Mouse (Mus musculus): ENCODE data around the gene Gria4. TPM values are rescaled to one million over a fixed set of nuclear protein-coding genes. Genes with fewer than 3 reads are reported as not detected.
"Not testable (repeated sequence)": the region's sequence is repeated elsewhere in the genome, so short reads cannot be mapped to it uniquely, and the experiment has no call there.

The Gria4 gene
- polyA plus RNA-seq (2015; fragmentation: Nextera tagmentation; extraction: Ambion mirVana), result 0.07 and 0.12 TPM in 2 replicates

DNA sequence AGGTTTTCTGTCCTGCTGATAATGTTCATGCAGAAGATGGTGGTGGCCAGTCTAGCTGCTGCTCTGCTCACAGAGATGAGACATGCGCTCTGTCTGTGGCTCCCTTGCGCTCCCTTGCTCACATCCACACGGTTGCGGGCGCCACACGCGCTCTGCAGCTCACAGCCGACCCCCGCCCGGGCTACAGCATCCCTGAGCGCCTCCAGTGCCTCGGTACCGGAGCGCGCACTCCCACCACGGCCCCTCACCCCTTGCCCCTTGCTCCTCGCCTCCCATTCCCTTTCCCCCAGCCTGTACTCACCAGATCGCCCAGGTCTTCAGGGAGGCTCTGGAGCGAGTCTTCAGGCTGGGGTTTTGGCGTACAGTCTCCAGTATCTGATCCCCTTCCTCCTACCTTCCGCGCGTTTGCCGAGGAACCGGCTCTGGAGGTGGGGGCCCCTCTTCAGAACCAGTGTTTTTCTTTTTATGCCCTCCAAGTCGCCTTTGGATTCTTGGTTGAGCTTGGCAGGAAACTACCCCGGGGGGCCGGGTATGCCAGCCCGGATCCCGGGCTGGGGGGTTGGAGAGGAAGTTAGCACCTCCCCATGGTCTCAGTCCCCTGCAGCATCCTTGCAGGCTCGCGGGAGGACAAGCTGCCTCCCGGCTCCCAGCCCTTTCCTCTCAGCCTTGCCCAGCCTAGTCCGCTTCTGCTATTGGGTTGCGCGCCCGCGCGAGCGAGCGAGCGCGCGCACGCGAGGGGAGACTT is at the start of gene Gria4:
Gene Gria4, minus strand, starts transcription at position 691 of the 745 bp plus-strand sequence.
- H3K4me1 ChIP-seq (replicated peaks), result no peaks in the 10 kb centered on the region
- no peak within 1 kb of the TSS for H3K27ac ChIP-seq (replicated peaks)
- 2% methylated on average over 46 of the region's 46 CpGs for WGBS (ENCODE audit: insufficient replicate concordance)
- ATAC-seq (ENCODE audit: insufficient read depth), result no peak
- H3K9ac ChIP-seq, result no peak within 1 kb of the TSS
- peak within 1 kb of the TSS; percentile 7; the same call in 1 of the 2 replicates for H3K4me3 ChIP-seq (replicated peaks)
- no peaks in the 10 kb centered on the region for H3K9me3 ChIP-seq (replicated peaks)
- H3K36me3 ChIP-seq (replicated peaks), result no peaks in the 10 kb centered on the region
- H3K27me3 ChIP-seq, result peaks cover 8% of the 10 kb centered on the region; the same call in 1 of the 2 replicates
- peak within 1 kb of the TSS; percentile 10; the same call in 1 of the 2 replicates for H3K4me2 ChIP-seq

DNA sequence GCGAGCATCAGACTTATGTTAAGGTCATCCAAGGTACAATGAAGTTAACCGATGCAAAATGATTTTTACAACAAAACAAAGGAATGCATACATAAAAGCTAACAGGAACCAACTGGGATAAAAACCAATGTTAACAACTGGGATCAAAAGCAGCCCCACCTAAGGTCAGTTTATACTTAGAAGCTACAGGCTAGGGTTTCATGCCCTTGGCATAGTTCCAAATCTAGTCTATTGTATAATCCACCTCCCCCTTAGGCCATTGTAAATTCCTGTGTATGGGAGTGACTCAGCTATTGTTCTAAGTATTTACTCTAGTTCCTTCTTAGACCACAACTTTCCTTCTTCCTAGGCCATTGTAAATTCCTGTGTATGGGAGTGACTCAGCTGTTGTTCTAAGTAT is 14.9 kb upstream of the Gria4 start:
- H3K36me3 ChIP-seq (replicated peaks); H3K27me3 ChIP-seq; H3K4me3 ChIP-seq (replicated peaks); H3K4me2 ChIP-seq; H3K27ac ChIP-seq (replicated peaks); H3K4me1 ChIP-seq (replicated peaks); ATAC-seq (ENCODE audit: insufficient read depth); H3K9ac ChIP-seq; H3K9me3 ChIP-seq (replicated peaks): not testable (repeated sequence)
- 59% methylated on average over 2 of the region's 2 CpGs for WGBS (ENCODE audit: insufficient replicate concordance)

DNA sequence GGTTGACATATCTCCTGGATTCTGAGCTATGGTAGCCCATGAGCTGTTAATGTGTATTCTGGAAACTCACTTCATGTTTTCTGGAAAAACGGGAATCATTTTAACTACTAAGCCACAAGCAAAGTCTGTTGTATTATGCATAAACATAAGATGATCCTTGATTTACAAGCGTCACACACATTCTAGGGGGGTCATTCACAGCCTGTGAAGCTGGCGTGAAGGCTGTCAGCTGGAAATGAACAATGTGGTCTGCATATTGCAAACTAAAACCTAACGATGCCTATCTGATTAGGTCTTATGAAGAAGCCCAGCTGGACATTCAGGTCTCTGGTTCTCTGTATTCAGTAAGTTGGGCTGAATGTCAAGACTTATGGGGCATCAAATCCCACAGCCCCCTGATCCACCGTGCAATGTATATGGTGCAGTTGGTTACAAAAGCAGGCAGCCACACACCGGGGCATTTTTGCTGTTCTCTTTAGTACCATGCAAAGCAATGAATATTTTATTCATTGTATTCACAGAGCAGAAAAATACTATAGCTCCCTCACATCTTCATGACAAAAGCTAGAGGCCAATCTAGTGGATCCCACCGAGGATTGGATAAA is 7.2 kb upstream of the Gria4 start:
- no peak overlapping the region for H3K27ac ChIP-seq (replicated peaks)
- WGBS (ENCODE audit: insufficient replicate concordance), result 57% methylated on average over 7 of the region's 7 CpGs
- no peak for ATAC-seq (ENCODE audit: insufficient read depth)
- H3K9me3 ChIP-seq (replicated peaks), result no peaks in the 10 kb centered on the region
- no peak overlapping the region for H3K4me2 ChIP-seq
- no peak overlapping the region for H3K4me3 ChIP-seq (replicated peaks)
- no peaks in the 10 kb centered on the region for H3K4me1 ChIP-seq (replicated peaks)
- H3K9ac ChIP-seq, result no peak overlapping the region
- H3K36me3 ChIP-seq (replicated peaks), result no peaks in the 10 kb centered on the region
- no peaks in the 10 kb centered on the region for H3K27me3 ChIP-seq

DNA sequence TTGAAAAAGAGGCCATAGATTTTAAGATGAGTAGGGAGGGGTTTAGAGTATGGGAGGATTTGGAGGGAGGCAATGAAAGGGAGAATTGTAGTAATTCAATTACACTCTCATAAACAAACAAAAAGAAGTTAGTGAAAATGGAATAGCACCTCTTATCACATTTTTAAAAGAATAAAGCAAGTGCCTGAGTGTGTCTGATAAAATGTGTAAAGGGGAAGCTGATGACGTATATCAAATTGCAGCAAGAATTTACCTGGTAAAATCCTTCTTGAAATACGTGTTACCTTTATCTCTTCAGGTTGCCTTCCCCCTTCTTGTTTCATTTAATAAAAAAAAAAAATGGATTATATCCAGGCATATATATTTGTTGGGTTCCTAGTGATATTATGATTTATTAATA is 1.4 kb upstream of the Gria4 start:
- WGBS (ENCODE audit: insufficient replicate concordance), result 58% methylated on average over 2 of the region's 2 CpGs
- no peak for ATAC-seq (ENCODE audit: insufficient read depth)

DNA sequence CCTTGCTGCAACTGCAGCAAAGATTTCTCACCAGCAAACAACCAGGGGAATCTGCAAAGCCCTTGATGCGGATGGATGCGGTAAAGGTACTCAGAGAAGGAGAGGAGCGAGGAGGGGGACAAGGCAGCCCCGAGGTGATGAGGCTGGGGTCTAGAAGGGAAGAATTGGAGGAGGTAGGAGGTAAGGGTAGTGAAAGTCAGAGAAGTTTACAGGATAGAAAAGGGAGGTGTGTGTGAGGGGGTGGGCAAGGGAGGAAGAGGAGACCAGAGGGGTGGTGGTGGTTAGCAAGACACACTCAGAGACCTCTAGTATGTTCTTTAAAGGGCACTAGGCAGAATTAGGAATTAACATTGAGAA is 233 bp upstream of the Gria4 start:
- 2% methylated on average over 4 of the region's 4 CpGs for WGBS (ENCODE audit: insufficient replicate concordance)
- Histone ChIP-seq H3K4me2 (0 out of 2 replicates have a peak overlapping the region, but pooled peaks have one; percentile 10), H3K9ac (no peak overlapping the region)

More for the DNA sequence above, 1.4 kb upstream of the Gria4 start:
- Histone ChIP-seq H3K36me3 (replicated peaks) (no peaks in the 10 kb centered on the region), H3K4me3 (replicated peaks) (no peak overlapping the region), H3K4me2 (no peak overlapping the region), H3K9ac (no peak overlapping the region), H3K27me3 (peaks cover 8% of the 10 kb centered on the region; the same call in 1 of the 2 replicates), H3K27ac (replicated peaks) (no peak overlapping the region), H3K9me3 (replicated peaks) (no peaks in the 10 kb centered on the region), H3K4me1 (replicated peaks) (no peaks in the 10 kb centered on the region)

DNA sequence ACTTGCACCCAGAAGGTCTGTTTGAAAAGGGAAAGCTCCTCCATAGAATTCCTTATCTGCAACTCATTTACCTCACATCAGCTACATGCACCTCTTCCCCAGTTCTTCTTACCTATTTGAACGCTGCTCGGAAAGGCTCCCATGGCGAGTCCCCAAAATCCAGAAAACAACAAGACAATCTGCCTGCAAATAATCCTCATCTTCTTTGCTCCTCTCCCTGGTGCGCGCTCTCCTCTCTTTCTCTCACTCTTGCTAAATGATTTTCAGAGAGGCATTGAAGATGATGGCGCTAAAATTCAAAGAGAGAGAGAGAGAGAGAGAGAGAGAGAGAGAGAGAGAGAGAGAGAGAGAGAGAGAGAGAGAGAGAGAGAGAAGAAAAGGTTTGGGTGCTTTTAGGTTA is 959 bp downstream of the Gria4 start:
- no peak overlapping the region for H3K4me3 ChIP-seq (replicated peaks)
- no peaks in the 10 kb centered on the region for H3K4me1 ChIP-seq (replicated peaks)
- no peaks in the 10 kb centered on the region for H3K9me3 ChIP-seq (replicated peaks)
- peaks cover 8% of the 10 kb centered on the region; the same call in 1 of the 2 replicates for H3K27me3 ChIP-seq
- 4% methylated on average over 5 of the region's 6 CpGs for WGBS (ENCODE audit: insufficient replicate concordance)
- H3K4me2 ChIP-seq, result no peak overlapping the region
- ATAC-seq (ENCODE audit: insufficient read depth), result no peak
- no peaks in the 10 kb centered on the region for H3K36me3 ChIP-seq (replicated peaks)
- H3K27ac ChIP-seq (replicated peaks), result no peak overlapping the region
- H3K9ac ChIP-seq, result no peak overlapping the region

More for the DNA sequence above, 233 bp upstream of the Gria4 start:
- H3K9me3 ChIP-seq (replicated peaks), result no peaks in the 10 kb centered on the region
- H3K4me1 ChIP-seq (replicated peaks), result no peaks in the 10 kb centered on the region
- H3K27ac ChIP-seq (replicated peaks), result no peak overlapping the region
- H3K27me3 ChIP-seq, result peaks cover 8% of the 10 kb centered on the region; the same call in 1 of the 2 replicates
- no peaks in the 10 kb centered on the region for H3K36me3 ChIP-seq (replicated peaks)
- ATAC-seq (ENCODE audit: insufficient read depth), result no peak
- H3K4me3 ChIP-seq (replicated peaks), result peak overlapping the region; percentile 7; the same call in 1 of the 2 replicates

DNA sequence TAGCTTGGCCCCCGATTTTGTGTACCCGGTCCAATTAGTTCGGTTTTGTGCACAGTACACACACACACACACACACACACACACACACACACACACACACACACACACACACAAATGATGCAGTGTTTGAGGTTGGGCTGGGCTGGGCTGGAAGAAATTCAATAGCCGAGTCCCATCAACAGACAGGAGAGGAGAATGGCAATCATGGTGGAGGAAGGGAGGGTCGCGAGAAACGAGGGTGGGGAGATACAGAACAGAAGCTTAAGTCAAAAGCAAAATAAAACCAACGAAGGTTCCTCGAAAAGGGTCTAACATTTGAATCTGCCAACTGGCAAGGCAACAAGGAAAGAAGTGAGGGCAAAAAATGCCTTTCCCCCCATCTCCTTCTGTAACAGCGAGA is 1.6 kb downstream of the Gria4 start:
- H3K4me3 ChIP-seq (replicated peaks), result no peak overlapping the region
- no peaks in the 10 kb centered on the region for H3K9me3 ChIP-seq (replicated peaks)
- no peak overlapping the region for H3K27ac ChIP-seq (replicated peaks)
- H3K27me3 ChIP-seq, result peaks cover 8% of the 10 kb centered on the region; the same call in 1 of the 2 replicates
- no peak overlapping the region for H3K4me2 ChIP-seq
- no peaks in the 10 kb centered on the region for H3K4me1 ChIP-seq (replicated peaks)
- WGBS (ENCODE audit: insufficient replicate concordance), result 30% methylated on average over 10 of the region's 10 CpGs
- no peak overlapping the region for H3K9ac ChIP-seq
- H3K36me3 ChIP-seq (replicated peaks), result no peaks in the 10 kb centered on the region
- no peak for ATAC-seq (ENCODE audit: insufficient read depth)

DNA sequence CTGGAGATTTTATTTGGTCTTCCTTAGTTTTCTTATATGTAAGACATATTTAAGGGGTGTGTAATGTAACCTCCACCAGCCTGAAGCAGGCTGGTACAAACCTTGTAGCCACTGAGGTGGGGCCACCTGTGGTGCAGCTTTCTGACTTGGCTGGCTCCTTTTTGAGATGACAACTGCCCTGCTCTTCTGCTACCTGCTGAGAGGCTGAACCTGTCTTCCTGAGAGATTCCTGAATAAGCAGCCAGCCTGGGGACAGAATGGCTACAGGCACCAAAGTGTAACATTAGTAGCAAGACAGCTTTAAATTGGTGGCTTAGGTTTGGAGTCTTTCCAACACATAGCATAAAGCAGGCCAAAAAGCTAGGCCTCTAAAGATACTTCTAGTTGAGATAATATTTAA is 46.6 kb downstream of the Gria4 start:
- H3K27me3 ChIP-seq; H3K27ac ChIP-seq (replicated peaks); H3K4me2 ChIP-seq; H3K9ac ChIP-seq; ATAC-seq (ENCODE audit: insufficient read depth); H3K4me3 ChIP-seq (replicated peaks); H3K4me1 ChIP-seq (replicated peaks); H3K9me3 ChIP-seq (replicated peaks); H3K36me3 ChIP-seq (replicated peaks): not testable (repeated sequence)

DNA sequence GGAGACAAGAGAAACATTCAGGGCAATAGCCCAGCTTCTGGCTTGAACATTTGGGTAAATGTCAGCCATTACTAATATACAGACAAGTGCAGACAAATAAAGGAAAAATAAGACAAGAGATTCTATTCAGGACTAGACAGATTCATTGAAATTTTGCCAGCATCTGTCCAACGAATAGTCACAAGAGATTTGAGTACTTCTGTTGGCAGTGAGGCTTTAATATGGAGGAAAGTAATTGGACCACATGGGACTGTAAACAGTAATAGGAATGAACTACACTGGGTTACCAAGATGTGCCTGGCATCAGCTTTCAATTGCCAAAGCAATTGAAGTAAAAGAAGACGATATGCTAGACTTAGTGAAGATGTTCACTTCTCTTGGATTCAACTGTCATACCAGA is 81.9 kb downstream of the Gria4 start:
- ATAC-seq (ENCODE audit: insufficient read depth), result no peak
- no peak overlapping the region for H3K4me3 ChIP-seq (replicated peaks)
- no peaks in the 10 kb centered on the region for H3K36me3 ChIP-seq (replicated peaks)
- no peaks in the 10 kb centered on the region for H3K9me3 ChIP-seq (replicated peaks)
- no peak overlapping the region for H3K4me2 ChIP-seq
- WGBS (ENCODE audit: insufficient replicate concordance), result 42% methylated on average over 2 of the region's 2 CpGs
- no peaks in the 10 kb centered on the region for H3K27me3 ChIP-seq
- H3K9ac ChIP-seq, result no peak overlapping the region
- H3K4me1 ChIP-seq (replicated peaks), result no peaks in the 10 kb centered on the region
- H3K27ac ChIP-seq (replicated peaks), result no peak overlapping the region

DNA sequence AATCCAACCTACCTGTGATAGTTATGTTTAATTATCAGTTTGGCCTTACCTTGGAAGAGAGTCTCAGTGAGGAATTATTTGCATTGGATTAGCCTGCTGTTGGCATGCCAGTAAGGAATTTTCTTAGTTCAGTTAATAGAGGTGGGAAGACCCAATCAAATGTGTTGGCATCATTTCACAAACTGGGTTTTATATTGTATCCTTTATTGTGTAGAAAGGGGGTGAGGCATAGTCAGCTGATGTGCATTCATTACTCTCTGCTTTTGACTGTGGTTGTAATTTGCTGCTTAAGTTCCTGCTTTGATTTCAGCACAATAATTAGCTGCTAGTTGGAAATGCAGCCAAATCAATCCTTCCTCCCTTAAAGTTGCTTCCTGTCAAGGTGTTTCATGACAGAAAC is 83.7 kb downstream of the Gria4 start:
- no peak for ATAC-seq (ENCODE audit: insufficient read depth)
- Histone ChIP-seq H3K9me3 (replicated peaks) (no peaks in the 10 kb centered on the region), H3K27me3 (no peaks in the 10 kb centered on the region), H3K4me1 (replicated peaks) (no peaks in the 10 kb centered on the region), H3K27ac (replicated peaks) (no peak overlapping the region), H3K9ac (no peak overlapping the region), H3K4me3 (replicated peaks) (no peak overlapping the region), H3K36me3 (replicated peaks) (no peaks in the 10 kb centered on the region), H3K4me2 (no peak overlapping the region)

DNA sequence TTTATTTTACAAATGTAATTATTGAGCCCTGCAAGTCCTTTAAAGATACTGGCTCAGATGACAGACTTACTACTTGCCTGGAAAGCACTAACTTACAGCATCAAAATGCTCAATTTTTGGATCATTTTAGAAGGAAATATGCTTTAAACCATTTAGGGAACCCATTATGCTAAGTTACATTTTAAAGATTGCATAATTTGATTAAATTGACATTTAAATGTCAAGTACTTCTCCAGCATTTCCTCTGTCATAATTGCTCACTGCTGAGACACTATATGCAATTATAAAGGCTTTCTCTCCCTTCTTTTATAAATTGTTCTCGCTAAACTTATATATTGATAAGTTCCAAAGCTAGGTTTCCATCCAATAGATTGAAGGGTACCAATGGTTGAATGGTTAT is 108.9 kb downstream of the Gria4 start:
- no peaks in the 10 kb centered on the region for H3K27me3 ChIP-seq
- no peak for ATAC-seq (ENCODE audit: insufficient read depth)
- no peak overlapping the region for H3K27ac ChIP-seq (replicated peaks)
- H3K4me1 ChIP-seq (replicated peaks), result no peaks in the 10 kb centered on the region
- H3K36me3 ChIP-seq (replicated peaks), result no peaks in the 10 kb centered on the region
- H3K9me3 ChIP-seq (replicated peaks), result no peaks in the 10 kb centered on the region
- H3K4me2 ChIP-seq, result no peak overlapping the region
- H3K9ac ChIP-seq, result no peak overlapping the region
- no peak overlapping the region for H3K4me3 ChIP-seq (replicated peaks)
- WGBS (ENCODE audit: insufficient replicate concordance), result 33% methylated on average over 1 of the region's 1 CpGs

Data from liver, embryonic 15.5 days (tissue).